Mouse (Mus musculus): Measurements from ENCODE around the gene Slc9a4. TPM values are rescaled to one million over a fixed set of nuclear protein-coding genes. Genes with fewer than 3 reads are reported as not detected.

Gene Slc9a4
- not detected for polyA plus RNA-seq (2017; shearing (Covaris generic))

GRCm38 (mm10) chr1:40579784-40580183 is at the start of gene Slc9a4:
Slc9a4 (plus strand) TSS chr1:40580081.

Other genes starting within 250 kb of the Slc9a4 start
- gene Il1rl1, start 150.5 kb upstream of the Slc9a4 start, polyA plus RNA-seq (2017; shearing (Covaris generic)): 35.0 TPM
- gene Il18r1, start 114.5 kb upstream of the Slc9a4 start, polyA plus RNA-seq (2017; shearing (Covaris generic)): 35.1 TPM
- 10.5 TPM for gene Il18rap, start 64.7 kb upstream of the Slc9a4 start, polyA plus RNA-seq (2017; shearing (Covaris generic))
- gene Slc9a2, start 100.5 kb downstream of the Slc9a4 start, polyA plus RNA-seq (2017; shearing (Covaris generic)): not detected
- gene Mfsd9, start 210.6 kb downstream of the Slc9a4 start, polyA plus RNA-seq (2017; shearing (Covaris generic)): 3.0 TPM
- not detected for gene Tmem182, start 225.5 kb downstream of the Slc9a4 start, polyA plus RNA-seq (2017; shearing (Covaris generic))

Data from activated CD4-positive, CD25-positive, alpha-beta regulatory T cell, adult 9 weeks (primary cell).